Mouse (Mus musculus) intestine, embryonic 14.5 days (tissue): Measurements from ENCODE around the gene Prtn3. TPM values are rescaled to one million over a fixed set of nuclear protein-coding genes. Genes with fewer than 3 reads are reported as not detected.

Experiments
- ATAC-seq: fragments of 200-750 bp; cut with Nextera tagmentation; replicated peaks from 2 replicates; pipeline ENCODE4 v1.8.0; 2017; ENCODE audit warnings: low read depth, moderate number of reproducible peaks, moderate TSS enrichment, moderate library complexity; ENCODE audit not compliant: low FRiP score, low TSS enrichment
- DNase-seq: peaks from one replicate; pipeline ENCODE4 v3.0.0-alpha.2; 2018; ENCODE audit warnings: low spot score
- H3K27ac ChIP-seq: fragments of 300-500 bp; sonication (generic); 2 replicates; pipeline ENCODE4 v1.5.1; 2014; ENCODE audit warnings: low read depth, mild to moderate bottlenecking, control low read depth
- H3K27me3 ChIP-seq: fragments of 300-500 bp; sonication (generic); replicated peaks from 2 replicates; pipeline ENCODE4 v1.6.1; 2014; ENCODE audit warnings: low read length, control low read depth; ENCODE audit not compliant: control insufficient read depth, insufficient read depth
- H3K36me3 ChIP-seq: fragments of 300-500 bp; sonication (generic); 2 replicates; pipeline ENCODE4 v1.6.1; 2014; ENCODE audit warnings: low read length, control low read depth; ENCODE audit not compliant: control insufficient read depth, insufficient read depth
- H3K4me1 ChIP-seq: fragments of 300-500 bp; sonication (generic); replicated peaks from 2 replicates; pipeline ENCODE4 v1.6.1; 2014; ENCODE audit warnings: low read length, control low read depth, mixed read lengths; ENCODE audit not compliant: control insufficient read depth, insufficient read depth
- H3K4me2 ChIP-seq: fragments of 300-500 bp; sonication (generic); 2 replicates; pipeline ENCODE4 v1.6.1; 2014; ENCODE audit warnings: low read length
- H3K4me3 ChIP-seq: fragments of 300-500 bp; sonication (generic); 2 replicates; pipeline ENCODE4 v1.5.1; 2014; ENCODE audit warnings: low read depth, low read length, control low read depth, mixed read lengths
- H3K9ac ChIP-seq: fragments of 300-500 bp; sonication (generic); 2 replicates; pipeline ENCODE4 v1.6.1; 2014; ENCODE audit warnings: mild to moderate bottlenecking, low read length
- H3K9me3 ChIP-seq: fragments of 300-500 bp; sonication (generic); 2 replicates; pipeline ENCODE4 v1.6.1; 2016; ENCODE audit warnings: low read length, control low read depth; ENCODE audit not compliant: control insufficient read depth
- WGBS: fragments of 180-500 bp; shearing (Covaris S2); extraction: QIAGEN DNeasy Blood & Tissue Kit; methylation state at CpG from one replicate; pipeline ENCODE4 v1.1.7; 2014; 5-methylcytosine and 5-hydroxymethylcytosine counted together
- polyA plus RNA-seq: library from polyadenylated mRNA; unstranded; fragments of >200 nt; fragmentation: Nextera tagmentation; extraction: Ambion mirVana; gene quantifications from 2 replicates; pipeline ENCODE4 v1.2.1, GENCODE M21; 2014

Prtn3 gene
- polyA plus RNA-seq, 1 experiment from 2014 or later = 5.2 TPM

GRCm38 (mm10) chr10:79914131-79914947 lies 40.1 kb downstream of the Prtn3 start:
- Histone ChIP-seq H3K27ac (no peak overlapping the region), H3K36me3 (peaks cover 24% of the 10 kb centered on the region), H3K4me1 (peaks cover 37% of the 10 kb centered on the region; the same call in 1 of the 2 replicates), H3K9ac (no peak overlapping the region), H3K4me2 (no peak overlapping the region), H3K27me3 (peaks cover 19% of the 10 kb centered on the region), H3K4me3 (no peak overlapping the region), H3K9me3 (no peaks in the 10 kb centered on the region)
- 70% methylated on average over 11 of the region's 11 CpGs for WGBS
- ATAC-seq = no peak
- DNase-seq = no peak

GRCm38 (mm10) chr10:79914948-79915596 lies 40.8 kb downstream of the Prtn3 start:
- Histone ChIP-seq H3K27ac (no peak overlapping the region), H3K27me3 (peaks cover 27% of the 10 kb centered on the region), H3K4me1 (peaks cover 34% of the 10 kb centered on the region; the same call in 1 of the 2 replicates), H3K4me3 (no peak overlapping the region), H3K9ac (no peak overlapping the region), H3K9me3 (no peaks in the 10 kb centered on the region), H3K36me3 (peaks cover 24% of the 10 kb centered on the region), H3K4me2 (peak overlapping the region; percentile 85)
- WGBS = 60% methylated on average over 7 of the region's 7 CpGs
- DNase-seq (no peak), ATAC-seq (no peak)

- DNase-seq (no peak), ATAC-seq (no peak)
- Histone ChIP-seq H3K4me3 (peak overlapping the region; percentile 61), H3K9ac (peak overlapping the region; percentile 87), H3K36me3 (peaks cover 14% of the 10 kb centered on the region), H3K27ac (no peak overlapping the region), H3K4me2 (peak overlapping the region; percentile 85), H3K4me1 (peaks cover 35% of the 10 kb centered on the region; the same call in 1 of the 2 replicates), H3K9me3 (no peaks in the 10 kb centered on the region), H3K27me3 (peaks cover 37% of the 10 kb centered on the region)
- 11% methylated on average over 8 of the region's 8 CpGs for WGBS
Measured at GRCm38 (mm10) chr10:79916081-79916480, 41.8 kb downstream of the Prtn3 start.

- no peaks in the 10 kb centered on the region for H3K9me3 ChIP-seq
- peak; percentile 79 for ATAC-seq
- 2% methylated on average over 42 of the region's 42 CpGs for WGBS
- H3K9ac ChIP-seq = peak within 1 kb of the TSS; percentile 87
- peak; percentile 94 for DNase-seq
- peaks cover 45% of the 10 kb centered on the region for H3K27me3 ChIP-seq
- peak within 1 kb of the TSS; percentile 12 for H3K27ac ChIP-seq
- peak within 1 kb of the TSS; percentile 61 for H3K4me3 ChIP-seq
- peaks cover 43% of the 10 kb centered on the region for H3K4me1 ChIP-seq
- H3K4me2 ChIP-seq = peak within 1 kb of the TSS; percentile 85
- H3K36me3 ChIP-seq = peaks cover 5% of the 10 kb centered on the region
Measured at GRCm38 (mm10) chr10:79916808-79917531, 42.7 kb downstream of the Prtn3 start, which contains the start of gene Kiss1r. Gene Kiss1r (plus strand): TSS chr10:79916971.

GRCm38 (mm10) chr10:79917532-79918100 lies 43.3 kb downstream of the Prtn3 start:
- Histone ChIP-seq H3K36me3 (no peaks in the 10 kb centered on the region), H3K27me3 (peaks cover 52% of the 10 kb centered on the region), H3K4me3 (peak overlapping the region; percentile 61), H3K4me1 (peaks cover 43% of the 10 kb centered on the region), H3K4me2 (peak overlapping the region; percentile 85), H3K9me3 (no peaks in the 10 kb centered on the region), H3K9ac (no peak overlapping the region), H3K27ac (no peak overlapping the region)
- no peak for DNase-seq
- WGBS = 67% methylated on average over 5 of the region's 5 CpGs
- ATAC-seq = no peak

GRCm38 (mm10) chr10:79918231-79919078 lies 44.2 kb downstream of the Prtn3 start:
- Histone ChIP-seq H3K27ac (no peak overlapping the region), H3K9ac (0 out of 2 replicates have a peak overlapping the region, but pooled peaks have one; percentile 5), H3K4me2 (peak overlapping the region; percentile 36), H3K36me3 (no peaks in the 10 kb centered on the region), H3K4me1 (peaks cover 43% of the 10 kb centered on the region), H3K4me3 (peak overlapping the region; percentile 15), H3K27me3 (peaks cover 57% of the 10 kb centered on the region), H3K9me3 (no peaks in the 10 kb centered on the region)
- DNase-seq (no peak), ATAC-seq (no peak)
- 11% methylated on average over 35 of the region's 35 CpGs for WGBS

GRCm38 (mm10) chr10:79919251-79919849 lies 45.1 kb downstream of the Prtn3 start:
- H3K4me1 ChIP-seq = peaks cover 41% of the 10 kb centered on the region
- H3K9me3 ChIP-seq = no peaks in the 10 kb centered on the region
- 3% methylated on average over 21 of the region's 21 CpGs for WGBS
- H3K27me3 ChIP-seq = peaks cover 57% of the 10 kb centered on the region
- H3K4me2 ChIP-seq = peak overlapping the region; percentile 25
- peak overlapping the region; percentile 2; the same call in 1 of the 2 replicates for H3K4me3 ChIP-seq
- ATAC-seq = no peak
- DNase-seq = peak; percentile 56
- H3K27ac ChIP-seq = no peak overlapping the region
- H3K36me3 ChIP-seq = no peaks in the 10 kb centered on the region
- no peak overlapping the region for H3K9ac ChIP-seq
